Comparison of ENCODE assay signal across 10 mouse cellular contexts in genomic region chr5:116485069-116485468, GRCm38 (mm10).
DNase-seq lines count a peak whose midpoint lies in the region; ATAC-seq lines count a peak whose summit lies in the region.
"Had no signal": no experiment of that assay in that cellular context is flagged by ENCODE, and none has a peak within 500 bp of the region (broad histone marks: within the 10 kb centered on the region; RNA-seq: fewer than 3 reads in every experiment).

No protein-coding gene starts in this region.

- H3K4me2 ChIP-seq in heart, embryonic 15.5 days, result no peak overlapping the region
- no peak overlapping the region for H3K4me2 ChIP-seq in midbrain, embryonic 15.5 days
- H3K4me2 ChIP-seq: embryonic facial prominence, embryonic 15.5 days had no signal

- 1% methylated on average over 5 of the region's 5 CpGs for WGBS in heart, embryonic 15.5 days
- WGBS in midbrain, embryonic 15.5 days, result 8% methylated on average over 5 of the region's 5 CpGs

- peak; percentile 66 for DNase-seq in ovary, adult 18-20 months (ENCODE audit: low spot score)
- no peak for DNase-seq in ovary, postnatal 10 days (ENCODE audit: low spot score)
- DNase-seq in kidney, postnatal 14 days, result peak; percentile 83
- DNase-seq in adipocyte (ENCODE audit: low spot score), result no peak
- DNase-seq in right cerebral cortex, postnatal 14 days, result no peak
- DNase-seq in B cell, adult 2 months, result no peak

- no peak overlapping the region for H3K9ac ChIP-seq in heart, embryonic 15.5 days
- no peak overlapping the region for H3K9ac ChIP-seq in midbrain, embryonic 15.5 days
- H3K9ac ChIP-seq: embryonic facial prominence, embryonic 15.5 days had no signal

- H3K27ac ChIP-seq in heart, embryonic 15.5 days, result no peak overlapping the region
- H3K27ac ChIP-seq in midbrain, embryonic 15.5 days, result peak overlapping the region; percentile 72; the same call in 1 of the 2 replicates
- H3K27ac ChIP-seq: embryonic facial prominence, embryonic 15.5 days had no signal

- no peak overlapping the region for H3K4me3 ChIP-seq in heart, embryonic 15.5 days
- no peak overlapping the region for H3K4me3 ChIP-seq in midbrain, embryonic 15.5 days
- H3K4me3 ChIP-seq: embryonic facial prominence, embryonic 15.5 days; myocyte had no signal

- peak; percentile 74 for ATAC-seq in heart, embryonic 15.5 days (replicated peaks; ENCODE audit: insufficient number of reproducible peaks, insufficient read depth, low FRiP score, low read depth)
- ATAC-seq in midbrain, embryonic 15.5 days (replicated peaks), result peak; percentile 70

- H3K27me3 ChIP-seq in heart, embryonic 15.5 days, result peaks cover 3% of the 10 kb centered on the region; the same call in 1 of the 2 replicates
- no peaks in the 10 kb centered on the region for H3K27me3 ChIP-seq in midbrain, embryonic 15.5 days (replicated peaks)
- H3K27me3 ChIP-seq: embryonic facial prominence, embryonic 15.5 days had no signal

- peaks cover 10% of the 10 kb centered on the region for H3K4me1 ChIP-seq in heart, embryonic 15.5 days (replicated peaks)
- H3K4me1 ChIP-seq in midbrain, embryonic 15.5 days, result peaks cover 33% of the 10 kb centered on the region

- H3K36me3 ChIP-seq in heart, embryonic 15.5 days, result no peaks in the 10 kb centered on the region
- no peaks in the 10 kb centered on the region for H3K36me3 ChIP-seq in midbrain, embryonic 15.5 days (replicated peaks)
- H3K36me3 ChIP-seq: embryonic facial prominence, embryonic 15.5 days had no signal

- no peaks in the 10 kb centered on the region for H3K9me3 ChIP-seq in heart, embryonic 15.5 days (replicated peaks)
- H3K9me3 ChIP-seq in midbrain, embryonic 15.5 days, result no peaks in the 10 kb centered on the region
- H3K9me3 ChIP-seq: embryonic facial prominence, embryonic 15.5 days had no signal

Comparison
In these comparisons a context has a peak if more than half of its experiments do, and no peak if none do; other contexts are left out.
1. DNase-seq: peak in ovary, adult 18-20 months (single experiment) and kidney, postnatal 14 days (single experiment); none in ovary, postnatal 10 days (single experiment), adipocyte (single experiment), right cerebral cortex, postnatal 14 days (single experiment) and B cell, adult 2 months (0 of 2).